Mouse (Mus musculus) cerebellum, postnatal 36 days (tissue): ENCODE data around the gene Snd1.

Experiments
- DNase-seq, 2 experiments: peaks; one replicate each; pipeline ENCODE4 v3.0.0; 2021 to 2022; ENCODE audit warnings: mixed read lengths in 2 of 2

Gene Snd1

DNA sequence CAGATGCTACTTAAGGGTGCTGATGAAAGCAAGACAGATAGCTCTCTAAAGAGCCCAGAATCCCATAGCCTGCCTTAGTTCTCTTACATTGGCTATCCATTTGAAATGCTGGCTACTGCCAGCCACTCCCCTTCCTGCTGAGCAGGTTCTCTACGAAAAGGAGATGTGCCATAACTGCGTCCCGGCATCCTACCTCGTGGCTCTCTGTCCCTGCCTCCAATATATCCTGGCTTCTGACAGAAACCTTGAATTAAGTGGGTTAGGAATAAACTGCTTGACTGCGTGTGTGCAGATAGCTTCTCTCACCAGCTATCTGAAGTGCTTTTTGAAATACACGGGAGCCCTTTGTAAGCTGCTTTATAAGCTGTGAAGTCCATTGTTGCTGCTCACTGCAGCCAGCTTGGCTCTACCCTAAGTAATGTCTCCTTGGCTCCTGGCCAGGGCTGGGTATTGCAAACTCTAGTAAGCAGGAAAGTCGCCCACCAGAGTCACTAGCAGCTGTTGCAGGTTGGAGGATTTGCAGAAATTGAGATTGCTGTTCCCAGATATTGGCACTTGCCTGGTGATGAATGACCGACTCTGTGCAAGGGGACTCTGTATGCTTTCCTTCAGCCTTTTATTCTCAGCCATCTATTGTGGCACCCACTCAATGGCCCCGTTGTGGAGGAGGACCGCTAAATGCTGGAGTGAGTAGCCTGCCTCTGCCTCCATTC, 281.5 kb downstream of the Snd1 start:
- peak; percentile 37 to 44 for DNase-seq

GRCm38 (mm10) chr6:28758293-28758692, 283.4 kb downstream of the Snd1 start:
- no peak for DNase-seq

DNA sequence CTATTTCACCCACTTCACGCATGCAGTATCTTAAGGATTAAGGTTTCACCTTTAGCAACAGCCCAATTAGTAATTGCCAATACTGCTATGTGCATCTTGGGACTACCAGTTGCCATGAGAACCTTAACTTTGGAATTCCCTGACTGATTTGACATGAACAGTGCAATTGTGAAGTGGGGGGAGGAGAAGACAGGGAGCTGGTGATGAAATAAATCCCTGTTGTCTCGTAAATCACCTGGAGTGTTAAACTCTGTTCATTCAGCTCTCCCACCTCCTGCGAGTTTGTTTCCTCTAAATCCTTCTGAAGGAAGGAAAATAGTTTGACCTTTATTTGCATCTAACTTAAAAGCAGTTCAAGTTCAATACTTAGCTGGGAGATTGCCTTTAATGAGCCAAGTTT, 286.8 kb downstream of the Snd1 start:
- no peak for DNase-seq

DNA sequence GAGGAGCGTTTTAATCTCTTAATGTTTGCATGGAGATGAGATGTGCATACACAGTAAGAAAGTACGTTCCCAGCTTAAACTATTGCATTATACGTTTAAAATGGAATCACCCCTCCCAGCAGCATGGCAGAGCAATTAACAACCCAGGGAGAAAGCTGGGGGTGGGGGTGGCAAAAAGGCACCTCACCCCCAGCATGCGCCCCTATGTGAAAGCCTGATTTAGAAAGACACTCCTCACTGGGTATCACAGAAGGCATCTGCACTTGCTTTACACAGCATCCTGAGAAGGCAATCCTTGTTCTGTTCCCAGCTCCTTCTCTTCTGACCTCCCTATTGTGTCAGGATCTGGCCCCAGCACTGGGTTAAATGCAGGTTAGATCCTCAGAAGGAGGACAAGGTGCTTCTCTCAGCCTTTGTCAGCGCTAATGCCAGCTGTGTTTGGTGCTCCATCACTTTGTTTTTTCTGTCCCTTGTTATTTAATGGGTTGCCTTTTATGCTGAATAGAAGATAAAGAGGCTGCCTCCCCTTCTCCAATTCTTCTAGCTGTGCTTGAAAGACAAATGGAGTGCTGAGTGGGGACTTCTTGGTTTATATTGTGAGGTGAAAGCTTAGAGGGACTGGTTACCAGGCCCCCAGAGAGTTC, 287.3 kb downstream of the Snd1 start:
- no peak for DNase-seq

- DNase-seq, result no peak
Measured at GRCm38 (mm10) chr6:28766622-28767021, 291.7 kb downstream of the Snd1 start.

- no peak for DNase-seq
Measured at GRCm38 (mm10) chr6:28767891-28768481, 293.0 kb downstream of the Snd1 start.

GRCm38 (mm10) chr6:28771331-28771730, 296.4 kb downstream of the Snd1 start:
- DNase-seq, result no peak

GRCm38 (mm10) chr6:28781696-28782095, 306.8 kb downstream of the Snd1 start:
- DNase-seq, result no peak

DNA sequence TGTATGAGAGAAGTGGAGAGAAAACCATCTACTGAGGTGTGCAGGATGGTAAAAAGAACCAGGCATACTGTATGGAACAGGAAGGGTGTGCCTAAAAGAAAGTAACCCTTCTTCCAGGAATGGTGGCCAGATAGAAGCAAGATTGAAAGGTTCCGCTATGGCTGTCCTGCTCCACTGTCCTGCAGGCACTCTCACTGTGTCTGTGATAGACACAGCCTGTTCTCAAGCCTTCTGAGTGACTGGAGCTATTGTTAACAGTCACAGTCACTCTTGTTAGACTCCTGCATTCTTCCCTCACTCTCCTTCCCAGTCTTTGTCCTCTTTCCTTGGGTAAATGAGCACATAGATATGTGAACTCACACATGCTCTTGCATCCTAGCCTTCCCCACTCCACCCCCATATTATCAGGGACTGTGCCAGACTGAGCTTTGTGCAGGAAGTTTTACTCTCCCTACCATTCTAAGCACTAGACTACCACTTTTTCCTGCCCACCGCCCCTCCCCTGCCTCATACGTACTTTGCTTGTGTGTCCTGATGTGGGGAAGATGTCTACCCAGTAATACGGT, 308.2 kb downstream of the Snd1 start:
- DNase-seq, result no peak

- no peak for DNase-seq
Measured at GRCm38 (mm10) chr6:28783953-28784352, 309.0 kb downstream of the Snd1 start.

GRCm38 (mm10) chr6:28785770-28786169, 310.8 kb downstream of the Snd1 start:
- no peak for DNase-seq

DNA sequence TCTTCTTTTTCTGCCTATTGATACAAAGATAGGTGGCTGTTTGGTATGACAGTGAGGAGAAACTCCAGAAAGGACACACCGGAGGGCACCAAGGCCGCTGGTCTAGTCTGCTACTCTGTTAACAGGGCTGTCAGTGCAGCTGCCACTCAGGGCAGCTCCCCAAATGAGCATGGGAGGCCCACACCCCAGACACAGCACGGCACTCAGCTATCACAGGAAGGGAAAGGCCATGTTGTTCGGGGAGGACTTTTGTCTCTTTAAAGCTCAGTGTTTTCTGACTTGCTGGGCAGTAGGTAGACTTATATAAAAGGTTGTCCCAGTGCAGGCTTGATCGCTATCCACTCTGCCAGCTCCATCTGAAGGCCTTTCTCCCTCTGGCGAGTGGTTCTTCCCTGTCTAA, 312.2 kb downstream of the Snd1 start:
- peak; percentile 31 to 38 for DNase-seq

DNA sequence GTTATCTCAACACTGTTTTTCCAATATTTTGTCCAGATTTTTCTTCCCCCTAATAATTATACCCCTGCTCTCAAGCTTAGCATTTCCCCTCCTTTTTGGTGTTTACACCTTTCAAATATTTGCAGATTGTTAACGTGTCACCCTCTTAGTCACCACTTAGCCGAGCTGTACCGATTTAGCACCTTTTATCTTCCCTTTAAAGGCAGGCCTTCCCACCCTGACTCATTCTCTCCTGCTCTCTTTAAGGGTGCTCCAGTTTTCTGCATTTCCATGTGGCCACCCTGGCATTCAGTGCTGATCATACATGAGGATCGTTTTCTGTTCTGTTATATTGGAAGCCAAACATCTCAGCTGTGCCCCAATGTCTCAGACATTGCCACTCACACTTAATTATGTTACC, 314.7 kb downstream of the Snd1 start:
- no peak for DNase-seq

GRCm38 (mm10) chr6:28791183-28791582, 316.2 kb downstream of the Snd1 start:
- DNase-seq, result no peak

GRCm38 (mm10) chr6:28791809-28792208, 316.9 kb downstream of the Snd1 start:
- no peak for DNase-seq

DNA sequence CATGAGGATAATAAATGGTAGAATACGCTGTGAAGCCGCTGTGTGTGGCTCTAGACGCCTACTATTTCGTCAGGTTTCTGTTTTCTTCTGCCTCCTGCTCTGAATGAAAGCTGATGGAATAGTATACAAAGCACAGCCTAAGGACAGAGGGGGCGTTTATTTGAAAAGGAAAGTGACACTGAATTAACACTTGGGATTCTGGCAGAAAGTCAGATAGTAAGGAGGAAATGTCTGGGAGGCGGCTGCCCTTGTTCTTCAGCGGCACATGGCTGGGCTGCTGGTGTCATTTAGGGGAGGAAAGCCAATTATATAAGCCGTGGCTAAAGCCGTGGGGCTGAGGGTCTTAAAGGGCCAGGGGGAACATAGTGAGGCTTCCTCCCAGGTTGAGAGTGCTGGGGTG, 320.4 kb downstream of the Snd1 start:
- DNase-seq, result no peak

- DNase-seq, result no peak
Measured at GRCm38 (mm10) chr6:28795792-28796515, 321.0 kb downstream of the Snd1 start.

DNA sequence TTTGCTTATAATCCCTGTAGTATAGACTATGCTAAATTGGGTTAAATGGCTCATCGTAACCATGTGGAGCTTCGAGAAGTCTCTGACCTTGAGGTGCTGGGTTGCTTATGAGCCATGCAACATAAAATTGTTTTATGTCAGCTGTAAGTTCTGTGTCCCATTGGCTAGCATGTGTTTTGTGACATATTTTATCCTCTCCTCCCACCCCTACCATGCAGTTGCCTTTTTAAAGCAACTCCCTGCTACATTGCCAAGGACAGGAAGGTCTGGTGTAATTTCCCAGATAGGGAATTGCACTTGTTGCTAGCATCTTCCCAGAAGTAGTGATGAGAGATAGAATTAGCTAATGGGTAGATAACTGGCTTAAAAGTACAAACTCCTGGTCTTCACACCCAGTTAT, 324.9 kb downstream of the Snd1 start:
- DNase-seq, result no peak

- peak; percentile 77 to 80 for DNase-seq
Measured at GRCm38 (mm10) chr6:28800976-28801375, 326.0 kb downstream of the Snd1 start.

DNA sequence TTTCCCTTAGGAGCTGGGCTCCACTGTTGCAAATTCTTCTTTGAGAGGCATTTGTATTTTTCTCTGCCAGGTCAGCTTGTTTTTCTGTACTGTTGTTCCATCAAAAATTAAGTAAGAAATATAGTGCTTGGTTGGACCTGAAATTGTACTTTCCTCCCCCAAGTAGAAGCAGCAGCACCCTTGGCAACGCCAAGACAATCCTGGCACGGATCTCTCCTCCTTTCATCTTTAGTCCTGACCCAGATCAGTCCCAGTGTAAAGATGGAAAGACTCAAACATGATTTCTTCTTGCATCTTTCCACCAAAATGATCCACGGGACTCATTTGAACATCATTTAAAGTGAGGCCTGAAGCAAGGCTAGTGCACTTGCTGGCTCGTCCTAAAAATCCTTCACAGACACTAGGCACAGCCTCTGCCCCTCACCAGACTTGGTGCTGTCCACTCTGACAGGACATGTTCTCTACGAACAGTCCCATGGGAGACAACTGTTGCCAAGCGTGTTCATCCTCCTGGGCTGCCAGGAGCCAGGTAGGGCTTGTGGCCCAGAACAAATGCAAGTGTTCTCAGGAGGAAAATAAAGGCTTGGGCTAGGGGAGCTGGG, 328.8 kb downstream of the Snd1 start:
- peak; percentile 59 to 75 for DNase-seq

DNA sequence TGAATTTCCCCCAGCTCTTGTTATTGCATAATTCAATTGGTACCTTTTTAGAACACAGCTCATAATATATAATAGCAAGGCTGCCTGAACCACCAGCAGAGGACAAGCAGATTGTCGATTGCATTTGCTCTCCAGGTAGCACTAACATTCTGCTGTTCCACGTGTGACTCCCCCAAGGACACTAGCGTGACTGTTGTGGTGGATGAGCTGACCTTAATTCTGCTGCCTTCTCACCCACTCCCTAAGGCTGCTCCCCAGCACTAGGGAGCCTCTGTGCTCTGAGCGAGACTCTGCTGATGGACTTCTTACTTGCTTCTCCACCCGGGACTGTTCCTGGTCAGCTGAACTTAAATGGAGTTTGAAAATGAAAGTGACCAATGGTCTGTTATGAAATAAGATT, 329.8 kb downstream of the Snd1 start:
- no peak for DNase-seq

DNA sequence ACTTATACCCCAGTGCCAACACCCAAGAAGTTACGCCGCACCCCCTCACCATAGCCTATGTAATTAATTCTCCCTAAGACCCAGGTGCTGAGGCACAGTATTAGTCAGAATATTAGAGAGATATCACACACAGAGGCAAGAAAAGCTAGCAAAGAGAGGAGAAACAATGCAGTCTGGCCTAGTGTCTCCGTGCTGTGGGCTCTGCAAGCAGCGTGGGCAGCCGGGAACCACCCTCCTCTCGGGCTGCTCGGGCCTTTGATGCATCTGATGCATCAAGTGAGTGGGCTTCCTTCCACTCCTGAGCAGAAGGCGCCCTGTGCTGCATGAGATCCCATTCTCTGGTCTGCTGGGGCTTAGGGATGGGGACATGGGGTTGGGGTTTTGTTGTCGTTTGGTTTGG, 338.1 kb downstream of the Snd1 start:
- no peak for DNase-seq

DNA sequence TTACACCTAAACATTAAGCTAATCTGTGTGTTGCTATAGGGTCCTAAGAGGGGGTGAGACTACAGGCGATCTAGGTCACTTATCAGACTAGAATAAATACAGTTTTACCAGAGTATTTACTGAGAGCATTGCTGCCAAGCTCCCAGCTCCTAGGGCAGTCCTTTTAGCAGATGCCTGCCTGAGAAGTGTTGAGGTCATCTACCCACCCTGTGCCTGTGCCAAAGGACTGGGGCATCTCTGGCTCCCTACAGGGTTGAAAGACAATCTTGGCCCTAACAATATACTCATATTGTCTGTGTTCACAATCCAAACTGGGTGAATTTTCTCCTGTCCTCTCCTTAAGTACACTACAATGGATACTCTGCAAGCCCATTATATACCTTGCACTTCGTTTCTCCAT, 340.0 kb downstream of the Snd1 start:
- DNase-seq, result peak; percentile 52 to 53
